Mouse (Mus musculus) liver, adult (tissue): Measurements from ENCODE around the gene Ly9.

ENCODE experiments used
- GATA4 ChIP-seq: IDR thresholded peaks from 2 replicates; pipeline ENCODE4 v1.6.1; 2014; ENCODE audit warnings: mild to moderate bottlenecking, low read length; ENCODE audit not compliant: insufficient replicate concordance

Gene Ly9

GRCm38 (mm10) chr1:171619001-171619400, 11.8 kb upstream of the Ly9 start:
- TF ChIP-seq GATA4, result no peak

GRCm38 (mm10) chr1:171616881-171617515, 9.8 kb upstream of the Ly9 start:
- no peak for TF ChIP-seq GATA4

DNA sequence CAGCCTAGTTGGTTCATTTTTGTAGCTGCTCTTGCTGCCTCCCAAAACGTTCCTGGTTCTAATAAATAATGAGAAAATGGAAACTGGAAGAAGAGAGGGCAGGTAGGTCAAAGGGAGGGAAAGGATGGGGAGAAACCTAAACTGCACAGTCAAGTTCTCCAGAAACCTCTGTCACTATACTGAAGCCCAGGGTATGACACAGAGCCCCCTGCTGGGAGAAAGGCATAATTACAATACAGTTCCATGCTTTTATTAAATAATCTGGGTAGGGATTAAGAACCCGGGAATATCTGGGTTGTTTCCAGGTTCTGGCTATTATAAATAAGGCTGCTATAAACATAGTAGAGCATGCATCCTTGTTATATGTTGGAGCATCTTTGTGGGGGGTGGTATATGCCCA, 6.8 kb upstream of the Ly9 start:
- no peak for TF ChIP-seq GATA4

DNA sequence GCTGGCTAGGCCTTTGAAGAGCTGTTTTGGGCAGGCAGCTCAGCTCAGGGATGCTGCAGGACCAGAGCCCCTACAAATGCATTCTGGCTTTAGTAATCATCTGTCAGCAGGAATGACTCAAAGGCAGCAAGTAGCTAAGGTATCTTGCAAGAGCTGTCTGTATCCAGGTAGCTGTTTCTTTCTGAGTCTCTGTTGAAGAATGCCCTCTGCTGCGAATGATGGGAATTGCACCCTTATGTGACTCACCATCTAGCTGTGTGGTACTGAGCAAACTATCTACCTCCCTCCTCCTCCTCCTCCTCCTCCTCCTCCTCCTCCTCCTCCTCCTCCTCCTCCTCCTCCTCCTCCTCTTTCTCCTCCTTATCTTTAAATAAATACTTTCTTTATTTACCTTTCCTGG, 3.6 kb upstream of the Ly9 start:
- TF ChIP-seq GATA4, result no peak

- TF ChIP-seq GATA4, result no peak
These were observed 2.8 kb upstream of the Ly9 start for GRCm38 (mm10) chr1:171610026-171610425.

GRCm38 (mm10) chr1:171606656-171607055, 554 bp downstream of the Ly9 start:
- no peak for TF ChIP-seq GATA4

- TF ChIP-seq GATA4, result no peak
These were observed 2.5 kb downstream of the Ly9 start for GRCm38 (mm10) chr1:171604686-171605085.

DNA sequence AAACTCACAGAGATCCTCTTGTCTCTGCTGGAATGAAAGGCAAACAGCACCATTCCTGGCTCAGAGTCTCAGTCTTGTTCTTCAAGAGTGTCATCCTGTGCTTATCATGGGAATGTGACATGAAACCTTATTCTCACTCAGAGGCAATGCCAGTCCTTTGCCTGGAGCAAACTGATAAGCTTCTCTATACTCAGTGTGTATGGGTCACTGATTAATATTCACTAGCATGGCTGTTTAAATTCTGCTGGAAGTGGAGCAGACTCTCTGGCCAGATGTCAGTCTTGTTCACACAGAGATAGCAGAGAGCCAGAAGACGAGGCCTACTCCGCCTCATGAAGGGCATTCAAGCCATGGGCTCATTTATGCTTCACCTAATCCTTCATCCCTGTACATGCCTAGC, 22.6 kb downstream of the Ly9 start:
- TF ChIP-seq GATA4, result no peak

GRCm38 (mm10) chr1:171577168-171577567, 30.0 kb downstream of the Ly9 start:
- TF ChIP-seq GATA4, result no peak

DNA sequence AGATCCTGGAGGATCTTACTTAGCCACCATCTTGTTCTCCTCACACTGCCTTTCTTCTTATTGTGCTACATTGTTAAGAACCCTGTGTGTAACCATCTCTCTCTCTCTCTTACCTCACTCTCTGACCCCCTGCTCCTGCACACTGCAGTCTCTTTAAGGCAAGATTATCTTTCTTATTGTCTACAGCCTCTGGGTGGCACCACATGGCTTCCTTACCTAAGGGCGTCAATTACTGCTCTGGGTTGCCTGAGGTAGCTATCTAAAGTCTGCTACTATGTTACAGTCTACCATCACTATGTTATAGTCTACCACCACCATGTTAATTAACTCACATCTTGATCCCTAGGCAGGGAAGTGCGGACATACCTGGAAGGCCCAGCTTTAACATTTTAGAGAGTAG, 38.8 kb downstream of the Ly9 start:
- TF ChIP-seq GATA4, result no peak

DNA sequence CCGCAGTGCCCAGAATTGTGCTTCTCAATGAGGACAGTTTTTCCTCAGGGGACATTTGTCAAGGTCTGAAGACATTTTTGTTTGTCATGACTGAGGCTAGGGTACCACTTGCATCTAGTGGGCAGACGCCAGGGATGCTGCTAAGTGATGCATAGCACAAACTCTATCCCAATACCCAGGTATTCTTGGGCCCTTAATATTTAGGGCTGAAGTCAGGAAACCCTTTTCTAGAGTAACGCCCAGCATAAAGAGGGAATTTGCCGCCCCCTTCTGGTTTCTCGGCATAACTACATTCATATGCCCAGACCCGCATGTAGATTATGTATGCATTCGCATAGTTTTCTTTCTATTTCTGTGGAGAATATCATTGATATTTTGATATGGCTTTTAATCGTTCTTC, 40.4 kb downstream of the Ly9 start:
- no peak for TF ChIP-seq GATA4

GRCm38 (mm10) chr1:171565888-171566287, 41.3 kb downstream of the Ly9 start:
- TF ChIP-seq GATA4, result no peak; the same call in 1 of the 2 replicates

DNA sequence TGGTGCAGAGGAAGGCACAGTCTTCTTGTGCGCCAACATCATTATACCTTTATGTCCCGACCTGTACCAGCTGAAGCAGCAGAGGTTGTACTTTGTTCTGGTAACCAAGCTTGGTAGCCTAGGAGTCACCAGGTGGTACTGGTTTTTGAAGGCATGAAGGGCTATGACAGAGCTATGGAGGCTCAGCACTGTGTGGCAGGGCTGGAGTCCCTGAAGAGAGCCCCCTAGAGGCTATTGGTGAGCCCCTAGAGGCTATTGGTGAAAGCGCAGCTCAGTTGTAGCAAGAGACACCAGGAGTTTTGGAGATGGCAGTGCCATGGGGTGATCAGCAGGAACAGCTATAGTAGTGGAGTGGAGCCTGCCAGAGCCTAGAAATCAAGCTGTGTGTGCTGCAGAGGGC, 43.0 kb downstream of the Ly9 start:
- no peak for TF ChIP-seq GATA4

- no peak for TF ChIP-seq GATA4
These were observed 44.2 kb downstream of the Ly9 start for GRCm38 (mm10) chr1:171563042-171563441.

DNA sequence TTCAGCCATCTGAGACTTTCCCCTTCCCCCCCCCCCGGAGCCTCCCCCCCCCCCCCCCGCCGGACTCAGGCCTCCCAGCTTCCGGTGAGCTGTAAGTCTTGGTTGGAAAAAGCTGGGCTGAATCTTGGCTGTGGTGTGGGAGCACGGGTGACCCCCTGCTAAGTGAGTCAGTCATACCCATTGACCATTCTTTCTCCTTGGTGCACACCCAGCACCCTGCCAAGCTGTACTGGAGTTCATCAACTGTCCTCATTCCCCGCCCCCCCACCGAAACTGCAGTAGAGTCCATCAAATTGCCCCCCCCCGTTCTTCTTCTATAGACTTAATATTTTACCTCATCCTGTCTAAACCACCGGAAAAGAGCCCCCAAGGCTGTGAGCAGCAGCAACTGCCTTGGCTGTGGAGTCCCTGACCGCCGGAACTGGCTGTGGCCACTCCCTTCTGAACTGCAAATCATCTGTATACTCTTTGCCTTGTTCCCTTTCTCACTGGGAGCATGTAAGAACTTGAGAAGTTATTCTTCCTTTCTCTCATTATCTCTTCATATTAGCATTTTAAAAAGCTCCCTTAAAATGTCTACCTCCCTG, 45.5 kb downstream of the Ly9 start:
- TF ChIP-seq GATA4, result no peak

DNA sequence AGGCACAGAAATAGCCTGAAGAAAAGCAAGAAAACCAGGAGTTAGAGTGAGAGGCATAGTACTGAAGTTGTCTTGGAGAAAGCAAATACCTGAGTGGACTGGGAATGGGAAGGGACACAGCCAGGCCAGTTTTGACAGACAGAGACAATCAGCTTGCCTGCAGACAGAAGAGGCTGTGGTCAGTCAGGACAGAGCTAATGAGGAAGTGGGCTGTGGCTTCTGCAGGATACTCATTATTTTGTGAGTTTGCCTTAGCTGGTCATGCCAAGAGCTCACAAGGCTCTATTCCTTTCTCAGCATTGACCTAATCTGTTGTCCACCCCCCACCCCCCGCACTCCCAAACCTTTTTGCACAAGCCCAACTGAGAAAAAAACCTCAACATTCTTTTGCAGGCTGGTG, 46.0 kb downstream of the Ly9 start:
- no peak for TF ChIP-seq GATA4

DNA sequence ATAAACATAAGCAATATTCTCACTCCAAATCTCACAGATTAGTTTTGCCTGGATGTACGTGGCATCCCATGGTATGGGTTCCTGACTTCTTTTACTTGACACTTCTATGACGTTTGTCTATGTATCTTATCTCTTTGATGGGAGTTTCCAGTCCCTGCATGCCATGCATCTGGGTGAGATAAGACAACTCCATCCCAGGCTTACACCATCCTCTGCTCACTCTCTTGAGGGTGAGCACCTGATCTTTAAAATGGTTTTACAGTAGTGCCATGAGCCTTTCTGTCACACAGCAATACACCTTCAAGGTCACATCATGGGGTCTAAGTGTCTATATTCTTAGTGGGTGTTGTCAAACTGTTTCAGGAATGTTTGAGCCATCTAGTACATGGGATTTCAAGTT, 46.9 kb downstream of the Ly9 start:
- no peak for TF ChIP-seq GATA4

GRCm38 (mm10) chr1:171558898-171559297, 48.3 kb downstream of the Ly9 start, which contains the start of gene Cd244a:
TSS of gene Cd244a (plus strand) at chr1:171559193.
- TF ChIP-seq GATA4, result no peak

DNA sequence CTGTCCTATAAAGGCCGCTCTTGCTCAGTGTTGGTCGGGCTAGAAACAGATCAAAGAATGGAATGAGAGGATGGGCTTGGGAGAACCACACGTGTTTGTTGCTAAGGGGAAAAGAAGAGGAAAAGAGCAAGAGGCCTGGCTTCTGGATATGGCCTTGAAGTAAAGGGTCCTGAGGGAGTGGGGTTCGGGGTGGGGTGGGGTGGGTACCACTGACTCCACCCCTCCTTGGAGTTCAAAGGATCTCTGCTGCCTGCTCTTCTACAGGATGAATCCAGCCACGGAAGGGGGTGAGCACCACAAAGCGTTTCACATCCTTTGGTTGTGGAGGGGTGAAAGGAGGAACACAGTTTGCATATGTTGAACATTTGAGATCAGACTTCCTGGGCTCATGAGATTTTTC, 48.8 kb downstream of the Ly9 start:
- no peak for TF ChIP-seq GATA4
